Mouse (Mus musculus): ENCODE results near the gene Taf12. TPM values are rescaled to one million over a fixed set of nuclear protein-coding genes. Genes with fewer than 3 reads are reported as not detected.

The Taf12 gene
- polyA plus RNA-seq (2017; shearing (Covaris generic)): 45.0 TPM

GRCm38 (mm10) chr4:132274156-132274862 is at the start of gene Taf12:
TSS of gene Taf12 (plus strand) at chr4:132274375.

DNA sequence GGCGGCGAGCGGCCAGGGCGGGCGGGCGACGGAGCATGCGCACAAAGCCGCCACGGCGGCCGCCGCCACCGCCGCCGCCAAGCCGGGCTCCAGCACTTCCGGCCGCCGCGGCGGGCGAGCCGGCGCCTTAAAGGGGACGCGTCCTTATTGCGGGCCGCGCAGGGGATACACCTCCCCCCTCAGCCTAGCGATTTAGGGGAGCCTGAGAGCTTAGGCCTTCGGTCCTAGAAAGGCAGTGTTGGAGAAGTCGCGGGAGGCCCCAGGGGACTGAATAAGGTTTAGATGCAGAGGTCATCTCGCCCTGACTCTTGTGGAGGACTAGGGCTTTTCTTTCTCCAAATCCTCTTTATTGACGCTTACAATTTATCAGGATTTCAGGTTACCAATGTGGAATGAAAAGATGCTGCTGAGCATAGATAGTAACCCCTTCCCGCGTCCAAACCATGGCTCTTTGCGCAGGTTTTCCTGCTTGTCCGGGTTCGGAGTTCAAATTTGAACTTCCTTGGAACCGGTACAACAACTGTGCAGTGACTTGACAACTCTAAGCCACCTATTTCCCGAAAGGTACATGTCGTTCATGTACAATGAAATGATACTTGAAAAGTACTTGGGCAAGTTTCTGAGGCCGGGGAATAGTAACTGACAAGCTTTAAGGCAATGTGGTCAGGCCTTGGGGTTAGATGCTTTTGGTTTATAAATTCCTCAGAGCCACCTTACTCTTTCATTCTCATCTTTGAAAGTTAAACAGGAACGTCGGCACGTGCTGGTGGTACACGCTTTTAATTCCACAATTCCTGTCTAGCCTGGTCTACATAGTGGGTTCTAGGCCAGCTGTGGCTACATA is 12.4 kb upstream of the Taf12 start, which contains the start of gene Gmeb1:
Gene Gmeb1 (minus strand): TSS at position 89 of the 844 bp plus-strand sequence.

GRCm38 (mm10) chr4:132302939-132303479 is 28.8 kb downstream of the Taf12 start, which contains the start of gene Rab42:
TSS of gene Rab42 (minus strand) at chr4:132303385.

DNA sequence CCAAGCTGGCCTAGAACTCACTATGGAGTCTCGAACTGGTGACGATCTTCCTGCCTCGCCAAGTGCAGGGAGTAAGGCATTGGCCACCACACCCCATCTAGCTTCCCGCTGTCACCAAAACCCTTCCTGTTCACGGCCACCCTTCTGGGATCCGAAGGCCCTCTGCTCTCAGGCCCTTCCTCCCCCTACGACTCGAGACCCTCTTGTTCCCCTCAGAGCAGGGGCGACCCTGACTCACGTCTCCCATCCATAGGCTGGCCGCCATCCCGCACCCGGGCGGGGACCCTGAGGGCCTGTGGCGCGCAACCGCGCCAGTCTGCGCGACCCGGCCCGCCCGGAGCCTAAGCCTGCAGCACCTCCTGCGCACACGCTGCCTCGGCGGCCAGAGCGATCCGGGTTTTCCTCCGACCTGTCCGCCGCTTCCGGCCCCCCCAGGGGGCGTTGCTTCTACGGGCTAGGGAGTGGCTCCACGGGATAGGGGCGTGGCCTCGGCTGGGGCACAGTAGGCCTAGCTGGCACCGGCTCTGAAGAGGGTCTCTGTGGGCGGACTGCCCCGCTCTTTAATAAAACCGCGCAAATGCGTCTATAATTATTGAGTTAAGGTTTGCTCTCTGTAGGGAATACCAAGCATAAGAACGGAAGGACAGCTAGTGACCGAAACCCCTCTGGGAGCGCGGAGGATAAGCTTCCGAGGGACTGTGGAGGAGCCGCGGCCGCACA is 55.1 kb downstream of the Taf12 start, which contains the start of gene Trnau1ap:
Gene Trnau1ap (minus strand): TSS at position 424 of the 720 bp plus-strand sequence.

Other genes with a start within 250 kb of the Taf12 start
- 0.20 TPM for gene Gm10300, start 199.7 kb upstream of the Taf12 start, polyA plus RNA-seq (2017; shearing (Covaris generic))
- 230 TPM for gene Epb41, start 199.1 kb upstream of the Taf12 start, polyA plus RNA-seq (2017; shearing (Covaris generic))
- gene Oprd1, start 129.9 kb upstream of the Taf12 start, polyA plus RNA-seq (2017; shearing (Covaris generic)): not detected
- gene Ythdf2, start 62.1 kb upstream of the Taf12 start, polyA plus RNA-seq (2017; shearing (Covaris generic)): 94.5 TPM
- gene Gmeb1, start 12.8 kb upstream of the Taf12 start, polyA plus RNA-seq (2017; shearing (Covaris generic)): 4.5 TPM
- gene Rab42, start 29.0 kb downstream of the Taf12 start, polyA plus RNA-seq (2017; shearing (Covaris generic)): not detected
- gene Trnau1ap, start 55.2 kb downstream of the Taf12 start, polyA plus RNA-seq (2017; shearing (Covaris generic)): 52.3 TPM
- gene Rcc1, start 79.2 kb downstream of the Taf12 start, polyA plus RNA-seq (2017; shearing (Covaris generic)): 23.4 TPM
- gene Phactr4, start 148.1 kb downstream of the Taf12 start, polyA plus RNA-seq (2017; shearing (Covaris generic)): 3.0 TPM
- gene Med18, start 189.5 kb downstream of the Taf12 start, polyA plus RNA-seq (2017; shearing (Covaris generic)): 14.0 TPM
- 18.6 TPM for gene Sesn2, start 236.1 kb downstream of the Taf12 start, polyA plus RNA-seq (2017; shearing (Covaris generic))

Measured in naive thymus-derived CD4-positive, alpha-beta T cell, adult 5 months (primary cell).